Mouse (Mus musculus): ENCODE data around the gene Dync2h1. TPM values are rescaled to one million over a fixed set of nuclear protein-coding genes. Genes with fewer than 3 reads are reported as not detected.
A peak's percentile ranks its signal among the peaks of the same experiment; 100 is the strongest.
"Not testable (repeated sequence)": the region's sequence is repeated elsewhere in the genome, so short reads cannot be mapped to it uniquely, and the experiment has no call there.

Gene Dync2h1
- total and polyA plus RNA-seq, 3 experiments = 0.42 to 51.3 (median 17.0) TPM

- Histone ChIP-seq H3K27me3 (ENCODE audit: insufficient read depth, low read length) (no peaks in the 10 kb centered on the region), H3K4me1 (ENCODE audit: insufficient read depth, low read depth, low read length) (no peaks in the 10 kb centered on the region), H3K9me3 (replicated peaks) (no peaks in the 10 kb centered on the region), H3K36me3 (replicated peaks) (peaks cover 14% of the 10 kb centered on the region), H3K4me3 (ENCODE audit: low read depth, low read length) (no peak overlapping the region)
- TF ChIP-seq POLR2AphosphoS5 (IDR thresholded peaks at IDR 0.05; ENCODE audit: insufficient replicate concordance, low read depth, low read length) (no peak), GATA2 (IDR thresholded peaks at IDR 0.05; ENCODE audit: borderline replicate concordance, low read depth, low read length) (no peak), GATA1 (IDR thresholded peaks at IDR 0.05; ENCODE audit: borderline replicate concordance, low read length) (no peak), CTCF (IDR thresholded peaks at IDR 0.05; ENCODE audit: low read depth, low read length) (no peak), TAL1 (conservative IDR thresholded peaks at IDR 0.05; ENCODE audit: low read depth, low read length) (no peak)
- ATAC-seq (ENCODE audit: extremely low read depth, insufficient number of reproducible peaks, low FRiP score, poor library complexity, severe bottlenecking) = no peak
- no peak for DNase-seq (ENCODE audit: low spot score)
These were observed 219.2 kb downstream of the Dync2h1 start for GRCm38 (mm10) chr9:6965006-6965405.

GRCm38 (mm10) chr9:6958311-6958710, 225.9 kb downstream of the Dync2h1 start:
- no peak for TF ChIP-seq CTCF (IDR thresholded peaks at IDR 0.05; ENCODE audit: low read depth, low read length)
- no peak for TF ChIP-seq TAL1 (conservative IDR thresholded peaks at IDR 0.05; ENCODE audit: low read depth, low read length)
- no peak for TF ChIP-seq GATA2 (IDR thresholded peaks at IDR 0.05; ENCODE audit: borderline replicate concordance, low read depth, low read length)
- no peak for TF ChIP-seq POLR2AphosphoS5 (IDR thresholded peaks at IDR 0.05; ENCODE audit: insufficient replicate concordance, low read depth, low read length)
- TF ChIP-seq GATA1 (IDR thresholded peaks at IDR 0.05; ENCODE audit: borderline replicate concordance, low read length) = no peak
- no peak for ATAC-seq (ENCODE audit: extremely low read depth, insufficient number of reproducible peaks, low FRiP score, poor library complexity, severe bottlenecking)
- Histone ChIP-seq H3K4me3 (ENCODE audit: low read depth, low read length) (no peak overlapping the region), H3K36me3 (replicated peaks) (peaks cover 4% of the 10 kb centered on the region), H3K27me3 (ENCODE audit: insufficient read depth, low read length) (no peaks in the 10 kb centered on the region), H3K9me3 (replicated peaks) (no peaks in the 10 kb centered on the region), H3K4me1 (ENCODE audit: insufficient read depth, low read depth, low read length) (no peaks in the 10 kb centered on the region)
- DNase-seq (ENCODE audit: low spot score) = no peak

- H3K27me3 ChIP-seq (ENCODE audit: insufficient read depth, low read length) = no peaks in the 10 kb centered on the region
- no peak for DNase-seq (ENCODE audit: low spot score)
- H3K4me3 ChIP-seq (ENCODE audit: low read depth, low read length) = no peak overlapping the region
- no peaks in the 10 kb centered on the region for H3K9me3 ChIP-seq (replicated peaks)
- ATAC-seq (ENCODE audit: extremely low read depth, insufficient number of reproducible peaks, low FRiP score, poor library complexity, severe bottlenecking) = no peak
- no peaks in the 10 kb centered on the region for H3K4me1 ChIP-seq (ENCODE audit: insufficient read depth, low read depth, low read length)
- TF ChIP-seq POLR2AphosphoS5 (IDR thresholded peaks at IDR 0.05; ENCODE audit: insufficient replicate concordance, low read depth, low read length) (no peak), TAL1 (conservative IDR thresholded peaks at IDR 0.05; ENCODE audit: low read depth, low read length) (no peak), GATA2 (IDR thresholded peaks at IDR 0.05; ENCODE audit: borderline replicate concordance, low read depth, low read length) (no peak), CTCF (IDR thresholded peaks at IDR 0.05; ENCODE audit: low read depth, low read length) (no peak), GATA1 (IDR thresholded peaks at IDR 0.05; ENCODE audit: borderline replicate concordance, low read length) (no peak)
- H3K36me3 ChIP-seq (replicated peaks) = peaks cover 7% of the 10 kb centered on the region
These were observed 256.7 kb downstream of the Dync2h1 start for GRCm38 (mm10) chr9:6927399-6928035.

- Histone ChIP-seq H3K4me3 (ENCODE audit: low read depth, low read length) (no peak overlapping the region), H3K9me3 (replicated peaks) (no peaks in the 10 kb centered on the region), H3K36me3 (replicated peaks) (no peaks in the 10 kb centered on the region), H3K27me3 (ENCODE audit: insufficient read depth, low read length) (no peaks in the 10 kb centered on the region), H3K4me1 (ENCODE audit: insufficient read depth, low read depth, low read length) (peaks cover 14% of the 10 kb centered on the region; the same call in 1 of the 2 replicates)
- no peak for DNase-seq (ENCODE audit: low spot score)
- TF ChIP-seq GATA2 (IDR thresholded peaks at IDR 0.05; ENCODE audit: borderline replicate concordance, low read depth, low read length) (no peak), TAL1 (conservative IDR thresholded peaks at IDR 0.05; ENCODE audit: low read depth, low read length) (0 out of 2 replicates have a peak, but pooled peaks have one; percentile 28), POLR2AphosphoS5 (IDR thresholded peaks at IDR 0.05; ENCODE audit: insufficient replicate concordance, low read depth, low read length) (no peak), GATA1 (IDR thresholded peaks at IDR 0.05; ENCODE audit: borderline replicate concordance, low read length) (no peak), CTCF (IDR thresholded peaks at IDR 0.05; ENCODE audit: low read depth, low read length) (no peak)
- ATAC-seq (ENCODE audit: extremely low read depth, insufficient number of reproducible peaks, low FRiP score, poor library complexity, severe bottlenecking) = no peak
These were observed 270.8 kb downstream of the Dync2h1 start for GRCm38 (mm10) chr9:6913471-6913870.

- not testable (repeated sequence) for ATAC-seq (ENCODE audit: extremely low read depth, insufficient number of reproducible peaks, low FRiP score, poor library complexity, severe bottlenecking); H3K9me3 ChIP-seq (replicated peaks); DNase-seq (ENCODE audit: low spot score); H3K27me3 ChIP-seq (ENCODE audit: insufficient read depth, low read length); H3K36me3 ChIP-seq (replicated peaks); H3K4me3 ChIP-seq (ENCODE audit: low read depth, low read length); H3K4me1 ChIP-seq (ENCODE audit: insufficient read depth, low read depth, low read length)
These were observed 273.7 kb downstream of the Dync2h1 start for GRCm38 (mm10) chr9:6910537-6910936.

- no peak for ATAC-seq (ENCODE audit: extremely low read depth, insufficient number of reproducible peaks, low FRiP score, poor library complexity, severe bottlenecking)
- Histone ChIP-seq H3K4me3 (ENCODE audit: low read depth, low read length) (no peak overlapping the region), H3K9me3 (replicated peaks) (no peaks in the 10 kb centered on the region), H3K4me1 (ENCODE audit: insufficient read depth, low read depth, low read length) (no peaks in the 10 kb centered on the region), H3K27me3 (ENCODE audit: insufficient read depth, low read length) (no peaks in the 10 kb centered on the region), H3K36me3 (replicated peaks) (no peaks in the 10 kb centered on the region)
- no peak for TF ChIP-seq TAL1 (conservative IDR thresholded peaks at IDR 0.05; ENCODE audit: low read depth, low read length)
- no peak for TF ChIP-seq GATA2 (IDR thresholded peaks at IDR 0.05; ENCODE audit: borderline replicate concordance, low read depth, low read length)
- TF ChIP-seq GATA1 (IDR thresholded peaks at IDR 0.05; ENCODE audit: borderline replicate concordance, low read length) = no peak
- TF ChIP-seq CTCF (IDR thresholded peaks at IDR 0.05; ENCODE audit: low read depth, low read length) = no peak
- no peak for TF ChIP-seq POLR2AphosphoS5 (IDR thresholded peaks at IDR 0.05; ENCODE audit: insufficient replicate concordance, low read depth, low read length)
- DNase-seq (ENCODE audit: low spot score) = no peak
These were observed 282.6 kb downstream of the Dync2h1 start for GRCm38 (mm10) chr9:6901620-6902019.
